Mouse (Mus musculus): ENCODE measurements around the gene Olfr1504. TPM values are rescaled to one million over a fixed set of nuclear protein-coding genes. Genes with fewer than 3 reads are reported as not detected.
"Not testable (repeated sequence)": the region's sequence is repeated elsewhere in the genome, so short reads cannot be mapped to it uniquely, and the experiment has no call there.

The Olfr1504 gene
- total RNA-seq (2021), result not detected
- long read RNA-seq, experiment 1, result 0 reads
- long read RNA-seq, experiment 2, result 0 reads

GRCm38 (mm10) chr19:13897828-13898227 is at the start of gene Olfr1504:
Gene Olfr1504 (minus strand): TSS chr19:13897928.
- no peak for DNase-seq

DNA sequence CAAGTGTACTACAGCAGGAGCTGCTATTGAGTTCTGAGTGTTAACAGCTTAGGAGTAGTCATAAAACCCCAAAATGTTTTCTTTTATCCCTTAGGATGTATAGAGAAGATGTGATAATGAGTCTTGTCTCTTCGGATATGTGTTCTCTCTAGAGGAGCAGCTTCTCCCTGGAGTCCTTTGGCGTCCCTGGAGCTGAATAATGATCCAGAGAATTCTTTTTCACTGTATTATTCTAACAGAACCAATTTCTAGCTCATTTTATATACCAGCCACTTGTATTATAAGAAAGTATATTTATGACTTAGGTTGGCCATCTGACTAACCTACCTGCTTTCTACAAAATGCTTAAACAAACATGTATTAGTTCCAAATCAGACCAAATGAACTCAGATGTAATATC is 15.5 kb upstream of the Olfr1504 start, which contains the start of gene Olfr1505:
TSS of gene Olfr1505 (plus strand) at position 301 of the 400 bp plus-strand sequence.
- no peak for DNase-seq

GRCm38 (mm10) chr19:13861495-13861894 is 36.2 kb downstream of the Olfr1504 start, which contains the start of gene Olfr1502:
Gene Olfr1502 (plus strand): TSS chr19:13861795.
- DNase-seq, result no peak

DNA sequence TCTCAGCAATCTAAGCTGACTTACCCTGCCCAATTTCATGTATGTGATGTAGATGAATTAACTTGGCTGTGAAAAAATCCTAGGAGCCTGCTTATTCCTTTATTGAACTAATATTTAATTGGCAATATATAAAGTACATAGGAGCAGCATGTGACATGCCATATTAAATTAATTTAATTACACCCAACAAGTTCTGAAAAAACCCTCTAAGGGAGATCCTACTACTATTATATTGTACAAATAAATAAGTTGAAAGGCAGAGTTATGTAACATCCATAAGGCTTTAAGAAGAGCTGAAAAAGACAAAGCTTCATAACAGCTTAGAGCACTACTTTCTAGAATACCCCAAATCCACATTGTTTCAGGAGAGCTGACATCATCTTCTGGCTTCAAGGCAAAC is 47.1 kb downstream of the Olfr1504 start, which contains the start of gene Olfr1501:
TSS of gene Olfr1501 (minus strand) at position 101 of the 400 bp plus-strand sequence.
- DNase-seq, result not testable (repeated sequence)

Other genes starting within 250 kb of the Olfr1504 start
- not detected for gene Olfr1490, start 246.8 kb downstream of the Olfr1504 start, total RNA-seq (2021)
- not detected for gene Olfr1491, start 200.7 kb downstream of the Olfr1504 start, total RNA-seq (2021)
- not detected for gene Olfr1493-ps1, start 174.7 kb downstream of the Olfr1504 start, total RNA-seq (2021)
- not detected for gene Olfr1494, start 158.2 kb downstream of the Olfr1504 start, total RNA-seq (2021)
- not detected for gene Olfr1495, start 133.3 kb downstream of the Olfr1504 start, total RNA-seq (2021)
- not detected for gene Olfr1496, start 120.0 kb downstream of the Olfr1504 start, total RNA-seq (2021)
- not detected for gene Olfr1497, start 99.7 kb downstream of the Olfr1504 start, total RNA-seq (2021)
- not detected for gene Olfr1499, start 78.5 kb downstream of the Olfr1504 start, total RNA-seq (2021)
- gene Olfr1500, start 67.4 kb downstream of the Olfr1504 start, total RNA-seq (2021), result not detected
- gene Olfr1501, start 47.2 kb downstream of the Olfr1504 start, total RNA-seq (2021), result not detected
- not detected for gene Olfr1502, start 36.1 kb downstream of the Olfr1504 start, total RNA-seq (2021)
- not detected for gene Olfr1505, start 15.6 kb upstream of the Olfr1504 start, total RNA-seq (2021)

All from adrenal gland, postnatal 10 days (tissue).